ENCODE assay signal across 7 mouse cellular contexts in the genomic region with DNA sequence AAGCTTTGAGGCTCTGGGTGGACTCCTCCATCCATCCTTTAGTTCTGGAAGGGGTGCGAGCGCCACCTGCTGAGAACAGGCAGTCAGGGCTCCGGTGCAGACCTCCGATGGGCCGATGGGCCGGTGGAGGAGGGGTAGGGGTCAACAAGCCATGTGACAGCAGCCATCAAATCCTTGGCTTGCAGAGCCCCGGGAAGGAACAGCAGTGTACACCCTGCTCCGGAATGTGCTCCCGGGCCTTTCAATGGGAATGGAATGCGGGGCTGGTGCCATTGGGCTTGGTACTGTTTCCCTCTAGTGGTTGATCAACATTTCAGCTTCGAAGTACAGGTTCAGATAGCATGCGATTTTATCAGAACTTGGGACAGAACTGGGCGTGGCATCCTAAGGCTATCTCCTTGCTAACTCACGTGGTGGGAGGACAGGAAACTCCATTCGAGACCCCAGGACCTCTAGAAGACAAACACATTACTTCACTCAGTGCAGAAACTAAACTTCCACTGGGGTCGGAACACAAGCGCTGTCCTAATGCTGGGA.
DNase-seq lines count a peak whose midpoint lies in the region; ATAC-seq and TF ChIP-seq lines count a peak whose summit lies in the region.

No protein-coding gene starts in this region.

- peak; percentile 92 for DNase-seq in adrenal gland, adult 2 months
- DNase-seq in embryo, embryonic 11 days: peak; percentile 93
- DNase-seq in left cerebral cortex, postnatal 4 days: peak; percentile 92
- DNase-seq in midbrain, embryonic 11.5 days (ENCODE audit: low spot score, missing footprints): peak; percentile 98
- DNase-seq in spleen, adult 18-20 months: peak; percentile 42 to 63

- H3K4me3 ChIP-seq in intestine, postnatal 0 days (ENCODE audit: low read depth, low read length): peak overlapping the region; percentile 23
- H3K4me3 ChIP-seq in midbrain, embryonic 11.5 days (ENCODE audit: low read depth, low read length): peak overlapping the region; percentile 2; the same call in 1 of the 2 replicates

- TF ChIP-seq CTCF in intestine, postnatal 0 days (IDR thresholded peaks at IDR 0.05; ENCODE audit: low read depth): peak; percentile 92

- no peak overlapping the region for H3K27ac ChIP-seq in intestine, postnatal 0 days (ENCODE audit: low read depth, low read length)
- no peak overlapping the region for H3K27ac ChIP-seq in midbrain, embryonic 11.5 days (ENCODE audit: low read depth, low read length)

- no peak overlapping the region for H3K9ac ChIP-seq in intestine, postnatal 0 days (ENCODE audit: low read depth, low read length)
- H3K9ac ChIP-seq in midbrain, embryonic 11.5 days (ENCODE audit: low read length): no peak overlapping the region

- no peaks in the 10 kb centered on the region for H3K9me3 ChIP-seq in intestine, postnatal 0 days (ENCODE audit: control insufficient read depth)
- H3K9me3 ChIP-seq in midbrain, embryonic 11.5 days (ENCODE audit: control insufficient read depth, low read length): no peaks in the 10 kb centered on the region

- H3K4me2 ChIP-seq in intestine, postnatal 0 days (replicated peaks; ENCODE audit: low read depth): peak overlapping the region; percentile 68
- H3K4me2 ChIP-seq in midbrain, embryonic 11.5 days: peak overlapping the region; percentile 42

- intact Hi-C loops in left cerebral cortex, postnatal 4 days (cut with DNase I): loop anchor here (2.0 to 5.0 kb wide), 2 partner anchors 155 to 237 kb away; no protein-coding TSS in a partner anchor

- 5% methylated on average over 17 of the region's 17 CpGs for WGBS in intestine, postnatal 0 days
- WGBS in midbrain, embryonic 11.5 days: 16% methylated on average over 17 of the region's 17 CpGs

- no peaks in the 10 kb centered on the region for H3K36me3 ChIP-seq in intestine, postnatal 0 days (ENCODE audit: control insufficient read depth, insufficient read depth)
- no peaks in the 10 kb centered on the region for H3K36me3 ChIP-seq in midbrain, embryonic 11.5 days (ENCODE audit: control insufficient read depth, insufficient read depth, low read length)

- H3K27me3 ChIP-seq in intestine, postnatal 0 days (replicated peaks; ENCODE audit: control insufficient read depth, insufficient read depth, low read length): no peaks in the 10 kb centered on the region
- H3K27me3 ChIP-seq in midbrain, embryonic 11.5 days (ENCODE audit: control insufficient read depth, insufficient read depth, low read length): no peaks in the 10 kb centered on the region

- no peaks in the 10 kb centered on the region for H3K4me1 ChIP-seq in intestine, postnatal 0 days (replicated peaks; ENCODE audit: control insufficient read depth, insufficient read depth, low read length)
- H3K4me1 ChIP-seq in midbrain, embryonic 11.5 days (ENCODE audit: control insufficient read depth, insufficient read depth, low read length): peaks cover 6% of the 10 kb centered on the region; the same call in 1 of the 2 replicates

- peak; percentile 96 for ATAC-seq in granulocyte monocyte progenitor cell, adult 5-6 weeks (replicated peaks; ENCODE audit: poor library complexity, severe bottlenecking)
- ATAC-seq in intestine, postnatal 0 days: peak; percentile 79
- peak; percentile 93 for ATAC-seq in midbrain, embryonic 11.5 days (ENCODE audit: low FRiP score)
